Mouse (Mus musculus): ENCODE data around the gene Calhm2.

Gene Calhm2

GRCm38 (mm10) chr19:47067096-47067882 lies 70.8 kb downstream of the Calhm2 start, which contains the start of gene Taf5:
Gene Taf5, plus strand, starts transcription at chr19:47067746.
- DNase-seq, result peak; percentile 98

- no peak for DNase-seq
These were observed 72.2 kb downstream of the Calhm2 start for GRCm38 (mm10) chr19:47065860-47066259.

- DNase-seq, result no peak
These were observed 80.4 kb downstream of the Calhm2 start for GRCm38 (mm10) chr19:47057684-47058083.
